Mouse (Mus musculus): ENCODE results near the gene Tbc1d14. TPM values are rescaled to one million over a fixed set of nuclear protein-coding genes. Genes with fewer than 3 reads are reported as not detected.

Tbc1d14 gene
- total RNA-seq, 2 experiments from 2014 or later, result 73.1 to 79.2 TPM

- intact Hi-C loops (cut with DNase I), result loop anchor here (5.0 kb wide), 1 partner anchor 102 kb away; no protein-coding TSS in a partner anchor
- no peak for DNase-seq (ENCODE audit: low spot score in 2 of 2)
Measured at GRCm38 (mm10) chr5:36480398-36480797, 112.7 kb downstream of the Tbc1d14 start.

GRCm38 (mm10) chr5:36479735-36480134, 113.3 kb downstream of the Tbc1d14 start:
- intact Hi-C loops (cut with DNase I), result loop anchor here (5.0 kb wide), 2 partner anchors 103 to 268 kb away; partner anchors contain the start of gene Bloc1s4
- no peak for DNase-seq (ENCODE audit: low spot score in 2 of 2)

GRCm38 (mm10) chr5:36478540-36479420, 114.3 kb downstream of the Tbc1d14 start:
- no peak for DNase-seq (ENCODE audit: low spot score in 2 of 2)

GRCm38 (mm10) chr5:36477486-36477885, 115.6 kb downstream of the Tbc1d14 start:
- no peak for DNase-seq (ENCODE audit: low spot score in 2 of 2)
- intact Hi-C loops (cut with DNase I), result loop anchor here (5.0 kb wide), 1 partner anchor 270 kb away; the partner anchor contains the start of gene Bloc1s4

More at GRCm38 (mm10) chr5:36478540-36479420, 114.3 kb downstream of the Tbc1d14 start:
- intact Hi-C loops (cut with DNase I), result loop anchor here (5.0 kb wide), 1 partner anchor 269 kb away; the partner anchor contains the start of gene Bloc1s4

- DNase-seq (ENCODE audit: low spot score in 2 of 2), result peak; percentile 60 to 63
- intact Hi-C loops (cut with DNase I), result no loop called here
Measured at GRCm38 (mm10) chr5:36474283-36474682, 118.8 kb downstream of the Tbc1d14 start.

GRCm38 (mm10) chr5:36472876-36473655, 120.0 kb downstream of the Tbc1d14 start:
- intact Hi-C loops (cut with DNase I), result no loop called here
- DNase-seq (ENCODE audit: low spot score in 2 of 2), result no peak

- intact Hi-C loops (cut with DNase I), result no loop called here
- no peak for DNase-seq (ENCODE audit: low spot score in 2 of 2)
Measured at GRCm38 (mm10) chr5:36471206-36471605, 121.9 kb downstream of the Tbc1d14 start.

GRCm38 (mm10) chr5:36465889-36466288, 127.2 kb downstream of the Tbc1d14 start:
- DNase-seq (ENCODE audit: low spot score in 2 of 2), result no peak
- intact Hi-C loops (cut with DNase I), result loop anchor here (2.0 kb wide), 1 partner anchor 19 kb away; the partner anchor contains the start of genes Ccdc96 and Tada2b

- DNase-seq (ENCODE audit: low spot score in 2 of 2), result peak; percentile 97 to 98
- intact Hi-C loops (cut with DNase I), result loop anchor here (2.0 to 5.0 kb wide), 3 partner anchors 20 to 277 kb away; partner anchors contain the start of genes Ccdc96 and Tada2b
Measured at GRCm38 (mm10) chr5:36464709-36465661, 128.1 kb downstream of the Tbc1d14 start, which contains the start of gene Grpel1. Gene Grpel1, plus strand, starts transcription at chr5:36464998.

- intact Hi-C loops (cut with DNase I), result loop anchor here (5.0 kb wide), 2 partner anchors 119 to 279 kb away; no protein-coding TSS in a partner anchor
- no peak for DNase-seq (ENCODE audit: low spot score in 2 of 2)
Measured at GRCm38 (mm10) chr5:36463391-36463790, 129.7 kb downstream of the Tbc1d14 start.

- peak; percentile 63 to 73 for DNase-seq (ENCODE audit: low spot score in 2 of 2)
- intact Hi-C loops (cut with DNase I), result loop anchor here (5.0 kb wide), 2 partner anchors 119 to 279 kb away; no protein-coding TSS in a partner anchor
Measured at GRCm38 (mm10) chr5:36462810-36463209, 130.3 kb downstream of the Tbc1d14 start.

- no peak for DNase-seq (ENCODE audit: low spot score in 2 of 2)
- intact Hi-C loops (cut with DNase I), result loop anchor here (5.0 kb wide), 2 partner anchors 121 to 281 kb away; no protein-coding TSS in a partner anchor
Measured at GRCm38 (mm10) chr5:36461231-36461630, 131.8 kb downstream of the Tbc1d14 start.

- intact Hi-C loops (cut with DNase I), result loop anchor here (5.0 kb wide), 2 partner anchors 122 to 282 kb away; no protein-coding TSS in a partner anchor
- no peak for DNase-seq (ENCODE audit: low spot score in 2 of 2)
Measured at GRCm38 (mm10) chr5:36460712-36461111, 132.4 kb downstream of the Tbc1d14 start.

- DNase-seq (ENCODE audit: low spot score in 2 of 2), result no peak
- intact Hi-C loops (cut with DNase I), result loop anchor here (5.0 kb wide), 1 partner anchor 427 kb away; no protein-coding TSS in a partner anchor
Measured at GRCm38 (mm10) chr5:36458926-36459325, 134.2 kb downstream of the Tbc1d14 start.

- intact Hi-C loops (cut with DNase I), result loop anchor here (5.0 kb wide), 1 partner anchor 425 kb away; no protein-coding TSS in a partner anchor
- no peak for DNase-seq (ENCODE audit: low spot score in 2 of 2)
Measured at GRCm38 (mm10) chr5:36457706-36458105, 135.4 kb downstream of the Tbc1d14 start.

GRCm38 (mm10) chr5:36452821-36453220, 140.3 kb downstream of the Tbc1d14 start:
- intact Hi-C loops (cut with DNase I), result no loop called here

GRCm38 (mm10) chr5:36451872-36452389, 141.1 kb downstream of the Tbc1d14 start:
- no peak for DNase-seq (ENCODE audit: low spot score in 2 of 2)
- intact Hi-C loops (cut with DNase I), result no loop called here

More at GRCm38 (mm10) chr5:36452821-36453220, 140.3 kb downstream of the Tbc1d14 start:
- DNase-seq (ENCODE audit: low spot score in 2 of 2), result no peak

- DNase-seq (ENCODE audit: low spot score in 2 of 2), result no peak
- intact Hi-C loops (cut with DNase I), result no loop called here
Measured at GRCm38 (mm10) chr5:36451119-36451518, 142.0 kb downstream of the Tbc1d14 start.

Measured in left cerebral cortex, postnatal 36 days (tissue).